Mouse (Mus musculus): Measurements from ENCODE around the gene Plscr3.

Gene Plscr3

GRCm38 (mm10) chr11:69895291-69895690, 49.1 kb downstream of the Plscr3 start, which contains the start of gene Acap1:
Gene Acap1 (minus strand): TSS chr11:69895539.
- DNase-seq (ENCODE audit: low spot score) = no peak

DNA sequence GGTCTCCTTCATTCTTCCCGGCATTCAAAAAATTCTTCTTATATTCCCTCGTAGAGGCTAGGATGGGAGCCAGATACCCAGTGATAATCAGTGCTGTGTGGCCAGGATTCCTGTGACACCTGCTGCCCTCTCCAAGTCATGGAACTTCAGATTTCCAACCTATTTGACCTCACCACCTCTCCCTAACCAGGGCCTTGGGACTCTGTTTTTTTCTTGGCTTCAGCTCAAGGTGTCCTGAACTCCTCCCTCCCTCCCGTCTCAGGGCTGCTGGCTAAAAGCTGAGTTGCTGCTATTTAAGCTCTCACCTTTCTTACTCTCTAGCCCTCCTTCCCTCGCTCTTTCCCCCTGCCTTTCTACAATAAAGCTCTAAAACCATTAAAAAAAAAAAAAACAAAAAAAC, 53.7 kb downstream of the Plscr3 start:
- no peak for DNase-seq (ENCODE audit: low spot score)

DNA sequence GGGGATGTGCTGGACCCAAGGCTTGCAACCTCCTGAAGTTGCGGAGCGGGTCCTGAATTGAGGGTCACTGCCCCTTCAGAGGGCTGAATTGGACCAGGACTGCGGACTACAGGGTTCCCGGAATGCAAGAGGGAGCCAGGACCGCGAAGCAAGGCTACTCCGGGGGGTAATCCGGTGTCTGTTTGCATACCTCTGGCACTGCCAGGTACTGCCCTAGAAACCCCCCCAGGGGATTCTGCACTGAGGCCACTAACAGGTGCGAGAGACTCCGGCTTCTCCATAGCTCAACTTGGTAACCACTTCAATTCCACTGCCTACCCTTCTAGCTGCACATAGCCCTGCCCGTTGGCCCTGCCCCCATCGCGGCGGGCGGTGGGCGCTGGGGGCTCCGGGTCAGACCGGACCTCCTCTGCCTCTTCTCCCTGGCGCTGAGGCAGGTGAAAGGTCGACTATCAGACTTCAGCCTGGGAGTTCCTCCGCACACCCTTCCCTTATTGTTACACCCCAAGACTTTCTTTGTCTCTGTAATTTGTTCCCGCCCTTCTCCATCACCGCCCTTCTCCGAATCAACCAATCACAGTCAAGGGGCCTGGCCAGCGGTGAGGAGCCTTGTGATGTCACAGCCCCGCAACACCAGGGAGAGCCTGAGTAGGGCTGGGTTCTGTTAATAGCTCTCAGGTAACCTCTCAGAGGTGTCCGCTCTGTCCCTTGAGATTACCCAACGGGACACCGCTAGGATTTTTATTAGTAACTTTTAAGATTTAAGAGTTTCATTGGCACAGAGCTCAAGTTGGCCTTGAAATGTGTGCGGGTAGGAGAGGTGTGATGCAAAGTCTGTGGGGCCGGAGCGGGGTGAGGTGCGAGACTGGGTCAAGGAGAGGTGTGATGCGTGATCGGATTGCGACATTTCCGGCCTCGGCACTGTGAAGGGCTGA, 54.6 kb downstream of the Plscr3 start, which contains the start of the genes 2810408A11Rik and Neurl4:
Gene 2810408A11Rik, minus strand, starts transcription at position 517 of the 935 bp plus-strand sequence.
Gene Neurl4, plus strand, starts transcription at position 602 of the 935 bp plus-strand sequence.
- DNase-seq (ENCODE audit: low spot score) = peak; percentile 93

DNA sequence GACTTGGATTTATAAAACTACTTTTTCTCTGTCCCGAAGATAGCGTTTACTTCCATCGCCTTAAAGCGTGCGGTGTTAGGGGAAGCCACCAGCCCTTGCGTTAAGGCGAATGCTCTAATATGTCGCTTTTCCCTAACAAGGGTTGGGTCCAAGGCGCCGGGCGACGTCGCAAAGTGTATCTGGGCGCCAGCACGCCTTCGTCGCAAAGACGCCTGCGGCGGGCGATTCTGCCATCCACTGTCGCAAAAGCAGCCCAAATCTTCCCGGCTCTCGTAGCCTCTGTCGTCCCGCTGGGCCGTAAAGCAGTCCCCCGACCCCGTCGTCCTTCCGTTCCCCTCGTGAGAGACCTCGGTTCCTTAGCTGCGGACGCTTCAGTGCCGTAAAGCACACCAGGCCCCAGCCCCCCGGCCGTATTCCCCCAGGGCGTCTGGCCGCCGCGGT, 55.2 kb downstream of the Plscr3 start:
- peak; percentile 98 for DNase-seq (ENCODE audit: low spot score)
